Mouse (Mus musculus): ENCODE measurements around the gene Snapin.

The Snapin gene

DNA sequence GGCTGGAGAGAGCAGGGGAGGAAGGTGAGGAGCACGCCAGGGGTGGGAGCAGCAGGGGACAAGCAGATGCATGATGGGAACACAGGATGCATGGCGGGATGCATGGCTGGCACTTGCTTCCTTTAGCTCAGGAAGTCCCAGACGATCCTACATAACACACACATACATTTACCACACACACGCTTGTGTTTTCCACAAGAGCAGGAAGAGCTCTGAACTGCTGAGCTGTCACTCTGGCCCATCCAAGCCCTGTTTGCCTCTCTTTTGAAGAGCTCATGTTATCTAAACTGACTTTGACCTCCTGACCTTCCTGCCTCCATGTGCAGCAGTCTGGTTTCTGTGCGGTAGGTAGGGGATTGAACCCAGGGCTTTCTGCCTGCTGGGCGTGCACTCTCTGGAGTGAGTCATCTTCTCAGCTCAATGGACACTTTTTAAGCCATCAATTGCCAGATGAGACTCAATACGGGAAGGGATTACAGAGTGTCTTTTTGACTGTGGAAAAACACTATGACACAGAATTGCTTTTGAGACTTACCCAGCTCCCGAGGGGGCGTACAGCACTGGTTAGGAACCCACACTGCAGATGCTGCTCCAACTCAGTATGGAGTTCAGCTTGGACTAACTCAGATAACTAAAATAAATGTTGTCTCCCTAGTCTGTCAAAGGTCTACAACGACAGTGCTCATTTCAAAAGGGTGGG, 39.3 kb downstream of the Snapin start:
- DNase-seq (ENCODE audit: low spot score) = no peak

- no peak for DNase-seq (ENCODE audit: low spot score)
Measured at GRCm38 (mm10) chr3:90450874-90451273, 40.0 kb downstream of the Snapin start.

- DNase-seq (ENCODE audit: low spot score) = no peak
Measured at GRCm38 (mm10) chr3:90448626-90449025, 42.2 kb downstream of the Snapin start.

GRCm38 (mm10) chr3:90447123-90447494, 43.7 kb downstream of the Snapin start:
- DNase-seq (ENCODE audit: low spot score) = no peak

DNA sequence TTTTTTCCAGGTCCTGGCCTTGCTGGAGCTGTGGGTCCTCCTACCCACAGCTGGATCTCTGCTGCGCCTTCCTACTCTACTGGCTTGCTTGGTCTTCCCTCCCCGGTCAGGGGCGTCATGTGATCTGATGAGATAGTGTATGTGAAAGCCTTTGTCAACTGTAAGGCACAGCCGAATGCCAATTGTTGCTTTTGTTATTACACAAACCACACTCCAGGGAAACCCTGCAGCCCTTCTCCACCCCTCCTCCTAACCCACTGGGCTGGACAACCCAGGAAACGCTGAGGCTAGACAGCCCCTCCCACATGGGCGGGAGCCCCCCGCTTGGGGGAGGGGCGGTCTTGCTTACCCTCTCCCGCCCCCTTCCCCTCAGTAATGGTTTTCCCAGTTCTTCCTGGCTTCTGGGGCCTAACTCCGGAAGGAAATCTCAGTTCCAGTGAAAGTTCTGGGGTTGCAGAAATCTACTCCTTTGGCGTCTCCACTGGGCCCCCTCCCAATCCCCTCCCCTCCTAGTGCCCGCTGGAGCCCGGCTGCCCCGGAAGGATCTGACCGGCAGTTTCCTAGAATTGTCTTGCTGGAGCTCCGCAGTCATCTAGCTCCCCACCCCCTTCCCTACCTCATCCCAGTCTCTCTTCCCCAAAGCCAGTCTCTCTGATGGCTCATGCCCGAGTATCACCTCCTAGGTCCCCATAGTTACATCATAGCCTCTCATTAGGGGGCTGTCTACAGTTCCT, 44.3 kb downstream of the Snapin start:
- peak; percentile 90 for DNase-seq (ENCODE audit: low spot score)

- DNase-seq (ENCODE audit: low spot score) = peak; percentile 7
Measured at GRCm38 (mm10) chr3:90445417-90446200, 45.2 kb downstream of the Snapin start.

DNA sequence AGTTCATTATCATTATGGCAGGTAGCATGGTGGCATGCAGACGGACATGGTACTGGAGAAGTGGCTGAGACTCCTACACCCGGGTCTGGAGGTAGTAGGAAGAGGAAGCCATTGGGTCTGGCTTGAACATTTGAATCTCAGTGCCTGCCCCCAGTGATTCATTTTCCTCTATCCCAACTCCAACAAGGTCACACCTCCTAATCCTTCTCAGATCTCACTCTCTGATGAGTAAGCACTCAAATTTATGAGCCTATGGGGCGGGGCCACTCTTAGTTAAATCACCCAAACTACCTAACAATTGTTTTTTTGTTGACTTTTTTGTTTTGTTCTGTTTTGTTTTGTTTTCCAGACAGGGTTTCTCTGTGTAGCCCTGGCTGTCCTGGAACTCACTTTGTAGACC, 46.9 kb downstream of the Snapin start:
- DNase-seq (ENCODE audit: low spot score) = no peak

GRCm38 (mm10) chr3:90440756-90441155, 50.1 kb downstream of the Snapin start:
- DNase-seq (ENCODE audit: low spot score) = no peak
